Mouse (Mus musculus): ENCODE results near the gene Rsrc1.

- TF ChIP-seq CTCF (IDR thresholded peaks at IDR 0.05; ENCODE audit: control insufficient read depth, insufficient read depth, low read length) (no peak), POLR2A (IDR thresholded peaks at IDR 0.05; ENCODE audit: borderline replicate concordance, control insufficient read depth, low read depth, low read length) (no peak)
Observed at GRCm38 (mm10) chr3:66972191-66972950, 8.8 kb upstream of the Rsrc1 start.

Measured in bone marrow, adult 2 months (tissue).